Mouse (Mus musculus): ENCODE results near the gene Dhx35.

The Dhx35 gene

GRCm38 (mm10) chr2:158794494-158795004 is at the start of gene Dhx35:
Dhx35 (plus strand) TSS chr2:158794807.
- in situ Hi-C loops (cut with MboI, MseI) = no loop called here

DNA sequence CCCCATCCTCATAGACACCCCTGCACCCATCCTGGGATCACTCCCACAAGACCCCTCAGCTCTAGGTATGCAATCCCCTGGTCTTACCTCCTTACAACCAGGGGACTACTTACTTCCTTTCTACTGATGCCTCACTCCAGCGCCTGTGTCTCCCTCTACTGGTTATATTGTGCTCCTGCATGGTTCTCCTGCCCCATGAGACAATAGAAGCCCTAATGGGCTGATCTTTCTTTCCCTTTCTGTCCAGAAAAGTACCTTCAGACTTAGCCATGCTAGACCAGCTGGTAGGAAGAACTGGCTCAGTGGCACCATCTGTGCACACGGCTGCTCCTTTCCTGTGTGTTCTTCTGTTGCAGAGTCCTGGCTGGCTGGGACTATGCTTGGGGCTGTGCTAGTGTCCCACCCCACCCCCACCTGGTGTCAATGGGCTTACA is 49.5 kb upstream of the Dhx35 start:
- in situ Hi-C loops (cut with MboI, MseI) = loop anchor here (5.0 kb wide), 1 partner anchor 73 kb away; no protein-coding TSS in a partner anchor

DNA sequence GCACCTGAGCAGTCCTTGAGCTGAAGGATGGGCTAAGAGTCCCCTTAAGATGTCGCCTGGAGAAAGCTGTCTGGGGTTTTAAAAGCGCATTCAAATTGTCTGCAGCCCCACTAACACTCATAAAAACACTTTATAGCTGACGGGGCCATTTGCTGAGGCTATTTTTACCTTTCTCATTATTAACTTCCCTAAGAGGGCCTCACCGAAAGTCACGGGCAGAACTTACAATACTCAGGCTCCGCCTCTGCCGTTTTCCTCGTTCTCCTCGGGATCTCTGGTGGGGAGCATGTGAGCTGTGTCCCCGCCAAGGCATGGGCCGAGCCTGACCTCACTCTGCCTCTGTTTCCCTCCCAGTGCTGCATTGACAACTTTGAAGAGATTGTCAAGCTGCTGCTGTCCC is 48.4 kb upstream of the Dhx35 start:
- in situ Hi-C loops (cut with MboI, MseI) = loop anchor here (5.0 kb wide), 1 partner anchor 74 kb away; no protein-coding TSS in a partner anchor

DNA sequence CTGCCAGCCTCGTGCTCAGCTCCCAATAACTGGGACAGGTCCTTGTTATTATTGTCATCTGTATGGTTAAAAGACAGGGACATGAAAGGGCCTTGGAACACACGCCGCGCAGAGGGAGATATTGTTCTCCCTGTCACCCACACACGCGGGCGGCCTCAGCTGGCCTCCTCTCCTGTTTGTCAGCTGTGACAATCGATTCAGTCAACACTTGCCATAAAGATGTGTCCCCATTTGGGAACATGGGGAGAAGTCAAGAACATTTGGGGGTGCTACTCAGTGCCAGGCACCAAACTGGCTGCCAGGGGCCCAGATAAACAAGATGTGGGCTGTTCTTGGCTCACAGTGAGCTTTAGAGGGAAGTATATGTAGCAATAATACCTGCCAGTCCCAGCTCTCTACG is 45.2 kb upstream of the Dhx35 start:
- in situ Hi-C loops (cut with MboI, MseI) = loop anchor here (5.0 kb wide), 1 partner anchor 77 kb away; no protein-coding TSS in a partner anchor

DNA sequence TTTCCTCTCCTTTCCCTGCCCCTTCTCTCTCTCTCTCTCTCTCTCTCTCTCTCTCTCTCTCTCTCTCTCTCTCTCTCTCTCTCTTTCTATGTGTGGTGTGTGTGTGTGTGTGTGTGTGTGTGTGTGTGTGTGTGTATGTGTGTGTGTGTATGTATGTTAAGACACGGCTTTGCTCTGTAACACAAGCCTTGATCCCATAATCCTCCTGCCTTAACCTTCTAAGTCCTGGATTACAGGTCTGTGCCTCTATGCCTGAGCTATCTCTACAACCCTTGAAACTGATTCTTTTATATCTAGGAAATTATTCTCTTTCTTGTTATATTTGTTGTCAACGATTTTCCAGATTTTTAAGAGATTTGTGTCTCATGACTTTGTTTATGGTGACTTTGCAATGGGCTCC is 34.4 kb upstream of the Dhx35 start:
- in situ Hi-C loops (cut with MboI, MseI) = loop anchor here (25.0 kb wide), 1 partner anchor 723 kb away; the partner anchor contains the start of genes Rprd1b and Tti1

DNA sequence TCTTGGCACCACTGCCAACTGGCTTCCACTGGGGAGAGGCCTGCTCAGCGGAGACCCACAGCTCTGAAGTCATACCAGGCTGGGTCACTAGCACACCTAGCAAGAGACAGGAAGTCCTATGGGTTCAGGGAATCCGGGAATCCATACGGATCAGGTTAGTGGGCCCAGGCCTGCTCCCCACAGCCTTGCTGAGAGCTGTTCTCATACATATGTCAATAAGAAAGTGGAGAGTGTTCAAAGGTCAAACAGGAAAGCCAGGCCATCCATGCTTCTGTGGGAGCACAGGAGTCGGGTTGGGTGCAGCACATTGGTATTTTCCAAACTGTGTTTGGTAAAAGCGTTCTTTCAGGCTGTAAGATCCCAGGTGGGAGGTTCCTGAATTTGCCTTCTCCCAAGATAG is 32.3 kb upstream of the Dhx35 start:
- in situ Hi-C loops (cut with MboI, MseI) = loop anchor here (25.0 kb wide), 1 partner anchor 725 kb away; the partner anchor contains the start of genes Rprd1b and Tti1

GRCm38 (mm10) chr2:158767742-158768339 is 26.8 kb upstream of the Dhx35 start, which contains the start of gene Fam83d:
Fam83d (plus strand) TSS chr2:158768093.
- in situ Hi-C loops (cut with MboI, MseI) = loop anchor here (25.0 kb wide), 1 partner anchor 731 kb away; the partner anchor contains the start of genes Rprd1b and Tti1

GRCm38 (mm10) chr2:158768350-158768749 is 26.3 kb upstream of the Dhx35 start:
- in situ Hi-C loops (cut with MboI, MseI) = loop anchor here (25.0 kb wide), 1 partner anchor 731 kb away; the partner anchor contains the start of genes Rprd1b and Tti1

DNA sequence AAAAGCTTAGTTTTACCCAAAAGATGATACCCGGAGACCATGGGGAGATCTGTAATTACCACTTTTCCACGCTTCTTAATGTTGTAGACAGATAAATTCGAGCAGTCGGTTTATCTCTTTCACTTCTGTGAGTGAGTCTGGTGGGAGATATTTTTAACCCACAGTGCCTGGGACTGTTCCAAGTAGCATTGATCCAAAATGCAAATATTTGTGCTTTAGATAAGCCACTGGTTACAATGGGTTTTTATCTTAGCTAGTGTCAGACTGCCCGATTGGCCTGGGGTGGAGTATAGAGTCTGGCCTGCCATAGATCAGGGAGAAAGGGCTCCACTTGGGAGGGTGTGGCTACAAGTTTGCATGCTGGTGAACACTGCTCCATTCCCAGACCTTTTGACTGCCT is 25.8 kb upstream of the Dhx35 start:
- in situ Hi-C loops (cut with MboI, MseI) = loop anchor here (25.0 kb wide), 1 partner anchor 731 kb away; the partner anchor contains the start of genes Rprd1b and Tti1

DNA sequence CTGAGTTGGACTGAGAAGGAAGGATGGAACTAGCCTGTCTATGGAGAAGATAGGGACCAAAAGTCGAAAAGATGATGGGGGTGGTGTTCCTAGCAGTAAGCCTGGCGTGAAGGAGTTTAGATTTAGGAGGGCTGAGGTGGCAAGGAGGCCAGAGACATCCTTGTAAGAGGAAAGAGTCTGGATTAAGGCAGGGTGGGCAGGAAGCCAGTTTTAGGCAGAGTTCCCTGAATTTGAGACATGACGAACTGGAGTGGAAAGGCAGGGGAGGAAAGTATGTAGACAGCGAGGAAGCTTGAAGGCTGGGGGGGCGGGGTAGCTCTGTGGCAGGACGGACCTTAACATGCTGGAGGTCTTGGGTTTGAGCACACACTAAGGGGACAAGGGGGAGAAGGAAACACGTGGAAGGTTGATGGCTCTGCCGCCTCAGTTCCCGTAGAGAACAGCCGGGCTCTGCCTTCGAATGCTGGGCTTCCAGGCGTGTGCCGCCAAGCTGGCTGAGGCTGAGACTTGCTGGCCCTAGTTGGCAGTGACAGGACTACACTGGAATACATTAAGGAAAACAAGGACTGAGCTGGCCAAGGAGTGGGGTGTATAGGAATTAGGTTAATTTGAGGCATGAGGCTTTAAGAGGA is 24.4 kb upstream of the Dhx35 start:
- in situ Hi-C loops (cut with MboI, MseI) = loop anchor here (25.0 kb wide), 1 partner anchor 733 kb away; the partner anchor contains the start of genes Rprd1b and Tti1

DNA sequence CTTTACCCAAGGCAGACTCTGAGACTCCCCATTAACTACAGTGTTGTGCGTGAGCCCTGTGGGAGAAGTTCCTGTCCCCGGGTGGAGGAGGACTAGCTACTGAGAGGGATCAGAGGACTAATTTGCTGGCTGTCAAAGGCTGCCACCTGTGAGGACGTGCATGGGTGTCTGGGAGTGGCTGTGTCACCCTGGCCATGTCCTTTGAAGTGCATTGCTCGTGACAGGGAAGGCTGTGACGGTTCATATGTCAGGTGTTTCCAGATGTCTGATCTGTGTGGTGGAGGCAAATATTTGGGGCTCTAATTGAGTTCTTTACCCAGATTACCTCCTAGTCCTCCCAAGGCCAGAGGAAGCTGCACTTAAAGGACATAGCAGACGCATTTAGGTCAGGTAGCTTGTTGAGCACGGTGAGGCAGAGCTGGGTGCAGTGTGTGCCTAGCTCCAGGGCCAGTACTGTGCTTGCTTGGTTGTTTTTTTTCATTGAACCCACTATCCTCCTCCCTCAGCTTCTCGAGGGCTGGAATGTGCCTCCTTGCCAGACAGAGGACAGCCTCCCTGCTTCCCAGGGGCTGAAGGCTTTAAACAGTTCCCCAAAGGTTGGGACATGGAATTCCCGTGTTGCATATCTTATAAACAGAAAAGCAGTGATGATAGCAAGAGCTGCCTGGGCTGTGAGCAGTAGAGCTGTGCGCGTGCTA is 23.4 kb upstream of the Dhx35 start:
- in situ Hi-C loops (cut with MboI, MseI) = loop anchor here (25.0 kb wide), 1 partner anchor 734 kb away; the partner anchor contains the start of genes Rprd1b and Tti1

- in situ Hi-C loops (cut with MboI, MseI) = loop anchor here (25.0 kb wide), 1 partner anchor 736 kb away; the partner anchor contains the start of genes Rprd1b and Tti1
These were observed 21.8 kb upstream of the Dhx35 start for GRCm38 (mm10) chr2:158772808-158773207.

GRCm38 (mm10) chr2:158774886-158775285 is 19.7 kb upstream of the Dhx35 start:
- in situ Hi-C loops (cut with MboI, MseI) = loop anchor here (25.0 kb wide), 1 partner anchor 738 kb away; the partner anchor contains the start of genes Rprd1b and Tti1

- in situ Hi-C loops (cut with MboI, MseI) = no loop called here
These were observed 17.9 kb upstream of the Dhx35 start for GRCm38 (mm10) chr2:158776716-158777115.

GRCm38 (mm10) chr2:158777490-158777889 is 17.1 kb upstream of the Dhx35 start:
- in situ Hi-C loops (cut with MboI, MseI) = no loop called here

GRCm38 (mm10) chr2:158778349-158778748 is 16.3 kb upstream of the Dhx35 start:
- in situ Hi-C loops (cut with MboI, MseI) = no loop called here

GRCm38 (mm10) chr2:158781126-158781525 is 13.5 kb upstream of the Dhx35 start:
- in situ Hi-C loops (cut with MboI, MseI) = no loop called here

DNA sequence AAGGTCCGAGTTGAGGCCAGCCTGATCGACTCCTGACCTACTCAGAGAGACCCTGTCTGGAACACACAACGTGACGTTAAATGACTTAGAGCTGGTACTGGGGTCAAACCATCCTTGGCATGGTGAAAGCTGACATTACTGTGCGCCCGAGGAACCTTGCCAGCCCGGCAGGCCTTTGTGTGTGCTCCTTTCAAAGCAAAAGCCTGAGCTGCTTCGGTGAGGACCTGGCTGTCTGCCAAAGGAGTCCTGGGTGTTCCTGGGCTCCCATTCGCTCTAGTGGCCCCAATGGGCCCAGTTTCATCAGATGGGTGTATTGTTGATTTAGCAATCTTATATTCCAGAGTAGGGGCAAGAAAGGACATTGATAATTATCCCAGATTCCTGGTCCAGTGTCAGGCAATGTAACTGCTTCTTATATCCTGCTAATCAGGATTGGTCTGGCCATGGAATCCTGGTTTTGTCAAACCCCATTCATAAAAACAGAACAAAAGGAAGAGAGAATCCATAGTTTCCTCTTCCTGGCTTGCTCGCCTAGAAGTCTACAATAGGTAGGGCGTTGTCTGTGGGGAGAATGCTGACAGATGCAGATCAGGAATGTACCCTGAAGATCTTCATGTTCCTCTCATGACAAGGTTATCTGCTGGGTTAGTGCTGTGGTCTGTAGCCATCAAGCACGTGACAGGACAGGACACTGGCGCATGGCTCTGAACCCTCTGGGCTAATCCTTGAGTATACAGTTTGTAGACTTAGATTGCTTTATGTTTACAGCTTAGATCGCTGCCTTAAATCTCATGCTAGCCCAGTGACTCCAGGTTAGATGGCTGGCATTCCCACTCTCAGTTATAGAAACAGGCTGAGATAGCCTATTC is 7.4 kb upstream of the Dhx35 start:
- in situ Hi-C loops (cut with MboI, MseI) = no loop called here

- in situ Hi-C loops (cut with MboI, MseI) = no loop called here
These were observed 436 bp downstream of the Dhx35 start for GRCm38 (mm10) chr2:158795043-158795442.

DNA sequence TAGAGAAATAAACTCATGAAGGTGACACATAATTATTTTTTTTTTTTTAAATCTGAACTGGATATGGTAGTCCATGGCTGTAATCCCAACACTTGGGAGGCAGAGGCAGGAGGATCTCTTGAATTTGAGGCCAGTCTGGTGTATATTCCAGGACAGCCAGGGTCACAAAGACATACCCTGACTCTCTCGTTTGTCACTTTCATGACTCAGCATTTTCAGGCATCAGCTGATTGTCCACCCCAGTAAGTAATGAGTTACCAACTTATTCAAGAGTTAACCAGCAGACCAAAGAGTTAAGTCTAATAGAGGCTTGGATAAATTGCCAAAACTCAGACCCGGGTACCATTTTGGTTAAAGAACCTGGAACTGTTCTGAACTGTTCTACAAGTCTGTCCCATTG is 1.3 kb downstream of the Dhx35 start:
- in situ Hi-C loops (cut with MboI, MseI) = no loop called here

- in situ Hi-C loops (cut with MboI, MseI) = no loop called here
These were observed 4.7 kb downstream of the Dhx35 start for GRCm38 (mm10) chr2:158799328-158799727.

All from T-helper 1 cell (primary cell).